Mouse (Mus musculus) neural tube, embryonic 14.5 days (tissue): ENCODE data around the gene A530016L24Rik. TPM values are rescaled to one million over a fixed set of nuclear protein-coding genes. Genes with fewer than 3 reads are reported as not detected.

Experiments
- polyA plus RNA-seq: library from polyadenylated mRNA; unstranded; fragments of >200 nt; fragmentation: Nextera tagmentation; extraction: Ambion mirVana; gene quantifications from 2 replicates; pipeline ENCODE4 v1.2.1, GENCODE M21; 2014

Gene A530016L24Rik
- polyA plus RNA-seq, 1 experiment from 2014 or later, result 0.08 TPM

Other genes with a start within 250 kb of the A530016L24Rik start
- 52.3 and 63.3 TPM in 2 replicates for gene Tmem179, start 27.3 kb downstream of the A530016L24Rik start, polyA plus RNA-seq
- gene Inf2, start 99.3 kb downstream of the A530016L24Rik start, polyA plus RNA-seq, result 0.20 and 2.1 TPM in 2 replicates
- 2.7 and 3.4 TPM in 2 replicates for gene Adssl1, start 130.6 kb downstream of the A530016L24Rik start, polyA plus RNA-seq
- 44.7 and 46.8 TPM in 2 replicates for gene Siva1, start 155.2 kb downstream of the A530016L24Rik start, polyA plus RNA-seq
- 57.9 and 59.2 TPM in 2 replicates for gene Akt1, start 185.4 kb downstream of the A530016L24Rik start, polyA plus RNA-seq
- 1.3 and 3.5 TPM in 2 replicates for gene Zbtb42, start 189.4 kb downstream of the A530016L24Rik start, polyA plus RNA-seq
- gene Cep170b, start 231.0 kb downstream of the A530016L24Rik start, polyA plus RNA-seq, result 33.2 and 36.1 TPM in 2 replicates